Mouse (Mus musculus) embryonic facial prominence, embryonic 14.5 days (tissue): Measurements from ENCODE around the gene Wdr20. TPM values are rescaled to one million over a fixed set of nuclear protein-coding genes. Genes with fewer than 3 reads are reported as not detected.

ENCODE experiments used
- ATAC-seq: fragments of 200-750 bp; cut with Nextera tagmentation; 2 replicates; pipeline ENCODE4 v1.8.0; 2017; ENCODE audit warnings: low read depth, moderate number of reproducible peaks, moderate TSS enrichment
- DNase-seq: peaks from one replicate; pipeline ENCODE4 v3.0.0-alpha.2; 2015; ENCODE audit warnings: low spot score
- H3K27ac ChIP-seq: fragments of 300-500 bp; sonication (generic); replicated peaks from 2 replicates; pipeline ENCODE4 v1.5.1; 2014; ENCODE audit warnings: low read depth, mild to moderate bottlenecking, low read length, moderate library complexity
- H3K27me3 ChIP-seq: fragments of 300-500 bp; sonication (generic); replicated peaks from 2 replicates; pipeline ENCODE4 v1.6.1; 2014; ENCODE audit warnings: low read length; ENCODE audit not compliant: control insufficient read depth, insufficient read depth
- H3K36me3 ChIP-seq: fragments of 300-500 bp; sonication (generic); 2 replicates; pipeline ENCODE4 v1.6.1; 2014; ENCODE audit warnings: low read length, mixed read lengths; ENCODE audit not compliant: control insufficient read depth, insufficient read depth
- H3K4me1 ChIP-seq: fragments of 300-500 bp; sonication (generic); 2 replicates; pipeline ENCODE4 v1.6.1; 2014; ENCODE audit warnings: antibody characterized with exemption, low read length; ENCODE audit not compliant: control insufficient read depth, insufficient read depth
- H3K4me2 ChIP-seq: fragments of 300-500 bp; sonication (generic); 2 replicates; pipeline ENCODE4 v1.6.1; 2014; ENCODE audit warnings: low read depth, mild to moderate bottlenecking, low read length, moderate library complexity, mixed read lengths
- H3K4me3 ChIP-seq: fragments of 300-500 bp; sonication (generic); 2 replicates; pipeline ENCODE4 v1.5.1; 2014; ENCODE audit warnings: low read depth, mild to moderate bottlenecking, low read length
- H3K9ac ChIP-seq: fragments of 300-500 bp; sonication (generic); 2 replicates; pipeline ENCODE4 v1.6.1; 2014; ENCODE audit warnings: low read depth, mild to moderate bottlenecking, low read length, moderate library complexity, mixed read lengths
- H3K9me3 ChIP-seq: fragments of 300-500 bp; sonication (generic); 2 replicates; pipeline ENCODE4 v1.6.1; 2016; ENCODE audit warnings: low read length; ENCODE audit not compliant: control insufficient read depth
- WGBS: fragments of 180-500 bp; shearing (Covaris S2); extraction: QIAGEN DNeasy Blood & Tissue Kit; methylation state at CpG from one replicate; pipeline ENCODE4 v1.1.7; 2014; 5-methylcytosine and 5-hydroxymethylcytosine counted together
- polyA plus RNA-seq: library from polyadenylated mRNA; unstranded; fragments of >200 nt; fragmentation: Nextera tagmentation; extraction: Ambion mirVana; gene quantifications from 2 replicates; pipeline ENCODE4 v1.2.1, GENCODE M21; 2014

Wdr20 gene
- polyA plus RNA-seq, 1 experiment from 2014 or later = 18.3 TPM

DNA sequence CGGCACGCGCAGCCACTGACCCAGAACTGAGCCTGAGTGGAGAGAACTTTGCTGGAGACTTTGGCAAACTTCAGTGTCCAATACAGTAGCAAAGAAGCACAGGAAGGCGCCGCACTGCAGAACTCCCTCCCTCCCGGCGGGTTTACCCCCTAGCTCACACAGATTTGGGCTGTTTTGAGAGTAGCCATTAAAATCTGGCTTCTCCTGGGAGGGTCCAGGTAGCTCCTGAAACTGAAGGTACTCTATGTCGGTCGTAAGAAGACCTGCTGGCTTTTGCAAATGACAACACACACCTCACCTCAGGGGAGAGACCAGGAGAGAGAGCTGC, 113.1 kb downstream of the Wdr20 start:
- ATAC-seq (no peak), DNase-seq (no peak)
- H3K36me3 ChIP-seq = peaks cover 10% of the 10 kb centered on the region
- 0 out of 2 replicates have a peak, but pooled peaks cover 5% of the 10 kb centered on the region for H3K27me3 ChIP-seq
- no peaks in the 10 kb centered on the region; the same call in 1 of the 2 replicates for H3K4me1 ChIP-seq
- H3K9me3 ChIP-seq = no peaks in the 10 kb centered on the region
- H3K27ac ChIP-seq = peak overlapping the region; percentile 84
- H3K4me2 ChIP-seq = peak overlapping the region; percentile 78
- WGBS = 13% methylated on average over 9 of the region's 9 CpGs
- peak overlapping the region; percentile 88 for H3K4me3 ChIP-seq
- H3K9ac ChIP-seq = peak overlapping the region; percentile 95

GRCm38 (mm10) chr12:110851414-110851813, 113.7 kb downstream of the Wdr20 start:
- Histone ChIP-seq H3K36me3 (peaks cover 15% of the 10 kb centered on the region), H3K9ac (peak overlapping the region; percentile 5; the same call in 1 of the 2 replicates), H3K4me1 (no peaks in the 10 kb centered on the region; the same call in 1 of the 2 replicates), H3K4me3 (peak overlapping the region; percentile 88), H3K4me2 (peak overlapping the region; percentile 78), H3K27me3 (0 out of 2 replicates have a peak, but pooled peaks cover 2% of the 10 kb centered on the region), H3K9me3 (no peaks in the 10 kb centered on the region), H3K27ac (no peak overlapping the region)
- DNase-seq (no peak), ATAC-seq (no peak)
- 74% methylated on average over 12 of the region's 12 CpGs for WGBS

DNA sequence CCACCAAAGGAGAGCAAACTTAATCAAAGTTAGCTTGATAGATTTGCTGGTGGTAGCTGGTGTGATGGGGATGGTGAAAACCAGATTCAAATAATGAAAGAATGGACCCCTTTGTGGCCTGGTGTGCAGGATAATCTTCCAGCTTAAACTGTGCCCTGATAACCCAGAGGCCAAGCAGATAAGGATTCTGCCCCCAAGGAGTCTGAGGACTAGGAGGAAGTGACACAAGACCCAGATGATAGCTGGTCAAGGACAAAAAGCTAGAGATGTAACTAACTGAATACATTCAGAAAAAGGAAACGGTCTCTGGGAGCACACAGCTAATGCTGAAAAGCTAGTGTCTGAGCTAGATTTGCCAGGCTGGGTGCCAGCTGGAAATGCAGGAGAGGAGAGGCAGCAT, 114.2 kb downstream of the Wdr20 start:
- H3K4me2 ChIP-seq = no peak overlapping the region
- WGBS = 85% methylated on average over 1 of the region's 1 CpGs
- H3K9me3 ChIP-seq = no peaks in the 10 kb centered on the region
- no peaks in the 10 kb centered on the region; the same call in 1 of the 2 replicates for H3K4me1 ChIP-seq
- ATAC-seq = no peak
- no peak for DNase-seq
- H3K27ac ChIP-seq = no peak overlapping the region
- 0 out of 2 replicates have a peak overlapping the region, but pooled peaks have one; percentile 5 for H3K9ac ChIP-seq
- peaks cover 18% of the 10 kb centered on the region for H3K36me3 ChIP-seq
- no peak overlapping the region for H3K4me3 ChIP-seq
- H3K27me3 ChIP-seq = no peaks in the 10 kb centered on the region

Other genes with a start within 250 kb of the Wdr20 start
- gene Dync1h1, start 136.5 kb upstream of the Wdr20 start, polyA plus RNA-seq = 60.5 and 69.2 TPM in 2 replicates
- gene 1700001K19Rik, start 55.3 kb upstream of the Wdr20 start, polyA plus RNA-seq = not detected in 2 replicates
- gene Hsp90aa1, start 35.2 kb upstream of the Wdr20 start, polyA plus RNA-seq = 763 and 873 TPM in 2 replicates
- gene Mok, start 103.0 kb downstream of the Wdr20 start, polyA plus RNA-seq = 5.3 and 6.1 TPM in 2 replicates
- gene Zfp839, start 112.3 kb downstream of the Wdr20 start, polyA plus RNA-seq = 2.4 and 4.1 TPM in 2 replicates
- gene Cinp, start 151.2 kb downstream of the Wdr20 start, polyA plus RNA-seq = 74.7 and 75.0 TPM in 2 replicates
- gene Tecpr2, start 151.3 kb downstream of the Wdr20 start, polyA plus RNA-seq = 4.3 TPM in 2 replicates
- 11.1 and 13.2 TPM in 2 replicates for gene Ankrd9, start 241.1 kb downstream of the Wdr20 start, polyA plus RNA-seq